Mouse (Mus musculus): ENCODE measurements around the gene Tssk6.

Tssk6 gene

DNA sequence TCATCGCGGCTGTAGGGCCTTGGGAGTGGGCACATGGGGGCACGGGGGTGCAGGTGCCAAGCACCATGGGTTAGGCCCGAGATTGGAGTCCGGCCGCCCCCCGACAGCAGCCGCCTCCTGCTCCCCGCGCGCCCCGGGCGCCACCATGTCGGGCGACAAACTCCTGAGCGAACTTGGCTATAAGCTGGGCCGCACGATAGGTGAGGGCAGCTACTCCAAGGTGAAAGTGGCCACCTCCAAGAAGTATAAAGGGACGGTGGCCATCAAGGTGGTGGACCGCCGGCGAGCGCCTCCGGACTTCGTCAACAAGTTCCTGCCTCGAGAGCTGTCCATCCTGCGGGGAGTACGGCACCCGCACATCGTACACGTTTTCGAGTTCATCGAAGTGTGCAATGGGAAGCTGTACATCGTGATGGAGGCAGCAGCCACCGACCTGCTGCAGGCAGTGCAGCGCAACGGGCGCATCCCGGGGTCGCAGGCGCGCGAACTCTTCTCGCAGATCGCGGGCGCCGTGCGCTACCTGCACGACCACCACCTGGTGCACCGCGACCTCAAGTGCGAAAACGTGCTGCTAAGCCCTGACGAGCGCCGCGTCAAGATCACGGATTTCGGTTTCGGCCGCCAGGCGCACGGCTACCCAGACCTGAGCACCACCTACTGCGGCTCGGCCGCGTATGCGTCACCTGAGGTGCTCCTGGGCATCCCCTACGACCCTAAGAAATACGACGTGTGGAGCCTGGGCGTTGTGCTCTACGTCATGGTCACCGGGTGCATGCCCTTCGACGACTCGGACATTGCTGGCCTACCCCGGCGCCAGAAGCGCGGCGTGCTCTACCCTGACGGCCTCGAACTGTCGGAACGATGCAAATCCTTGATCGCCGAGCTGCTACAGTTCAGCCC, at the start of gene Tssk6, which contains the start of the genes Ndufa13 and Yjefn3:
Tssk6 (plus strand) TSS at position 22 of the 900 bp plus-strand sequence.
Ndufa13 (minus strand) TSS at position 396 of the 900 bp plus-strand sequence.
Yjefn3 (minus strand) TSS at position 550 of the 900 bp plus-strand sequence.
- DNase-seq (ENCODE audit: low spot score) = no peak

- DNase-seq (ENCODE audit: low spot score) = no peak
Observed at GRCm38 (mm10) chr8:69853869-69854268, 48.1 kb upstream of the Tssk6 start.

DNA sequence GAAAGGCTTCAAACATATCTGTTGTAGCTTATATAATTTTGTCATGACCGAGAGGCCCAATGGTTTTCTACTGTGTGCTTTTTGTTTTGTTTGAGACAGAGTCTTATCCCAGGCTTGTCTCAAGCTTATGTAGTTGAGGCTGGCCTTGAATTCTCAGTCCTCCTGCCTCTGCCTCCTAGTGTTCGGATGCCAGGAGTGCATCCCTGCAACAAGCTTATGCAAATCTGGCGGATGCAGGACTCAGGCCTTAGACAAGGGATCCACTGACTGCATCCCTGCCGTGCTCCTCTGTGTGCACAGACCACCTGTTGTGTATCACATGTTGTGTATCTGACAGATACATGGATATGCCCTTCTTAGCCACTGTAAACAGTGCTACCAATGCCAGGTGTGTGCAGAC, 41.2 kb upstream of the Tssk6 start:
- no peak for DNase-seq (ENCODE audit: low spot score)

GRCm38 (mm10) chr8:69861251-69861650, 40.7 kb upstream of the Tssk6 start:
- no peak for DNase-seq (ENCODE audit: low spot score)

- DNase-seq (ENCODE audit: low spot score) = no peak
Observed at GRCm38 (mm10) chr8:69863387-69864020, 38.5 kb upstream of the Tssk6 start.

DNA sequence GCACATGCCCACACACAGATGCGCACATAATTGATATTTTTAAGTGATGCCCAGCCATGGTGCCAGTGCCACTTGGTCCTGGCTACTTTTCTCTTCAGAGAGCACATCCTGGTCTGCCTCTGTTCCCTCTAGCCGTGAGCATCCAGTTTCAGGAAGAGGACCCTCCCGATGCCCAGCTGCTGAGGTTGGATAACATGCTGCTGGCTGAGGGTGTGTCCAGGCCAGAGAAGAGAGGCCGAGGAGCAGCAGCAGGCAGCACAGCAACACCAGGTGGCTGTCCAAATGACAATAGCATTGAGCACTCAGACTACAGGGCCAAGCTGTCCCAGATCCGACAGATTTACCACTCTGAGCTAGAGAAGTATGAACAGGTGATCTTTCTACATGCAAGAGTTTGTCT, 37.8 kb upstream of the Tssk6 start:
- no peak for DNase-seq (ENCODE audit: low spot score)

DNA sequence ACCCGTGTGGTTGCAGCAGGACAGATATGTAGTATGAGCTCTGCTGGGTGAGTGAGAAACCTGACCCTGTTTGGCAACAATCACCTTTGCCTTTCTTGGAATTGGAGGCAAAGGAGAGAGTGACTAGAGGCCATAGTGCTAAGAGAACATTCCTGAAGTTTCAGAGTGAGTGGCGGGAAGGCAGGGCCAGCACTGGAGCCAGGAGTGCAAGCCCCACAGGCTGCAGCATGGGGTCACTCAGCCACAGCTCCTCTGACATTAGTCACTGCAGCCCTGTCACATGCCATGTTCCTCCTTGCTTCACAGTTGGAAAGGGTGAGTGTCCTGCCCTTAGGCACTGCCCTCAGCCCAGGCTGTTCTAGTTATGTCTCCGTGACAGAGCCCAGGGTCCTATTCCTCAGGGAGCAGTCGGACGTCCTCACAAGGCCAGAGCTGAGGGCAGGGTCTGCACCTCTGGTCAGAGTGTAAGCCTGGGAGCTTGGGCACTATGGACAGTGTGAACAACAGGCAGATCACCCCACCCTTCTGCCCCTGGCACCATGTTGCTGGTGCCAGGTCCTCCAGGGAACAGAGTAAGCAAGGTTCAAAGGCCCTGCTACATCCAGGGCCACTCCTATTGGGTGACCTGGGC, 34.2 kb upstream of the Tssk6 start:
- no peak for DNase-seq (ENCODE audit: low spot score)

- DNase-seq (ENCODE audit: low spot score) = no peak
Observed at GRCm38 (mm10) chr8:69870003-69870765, 31.8 kb upstream of the Tssk6 start.

DNA sequence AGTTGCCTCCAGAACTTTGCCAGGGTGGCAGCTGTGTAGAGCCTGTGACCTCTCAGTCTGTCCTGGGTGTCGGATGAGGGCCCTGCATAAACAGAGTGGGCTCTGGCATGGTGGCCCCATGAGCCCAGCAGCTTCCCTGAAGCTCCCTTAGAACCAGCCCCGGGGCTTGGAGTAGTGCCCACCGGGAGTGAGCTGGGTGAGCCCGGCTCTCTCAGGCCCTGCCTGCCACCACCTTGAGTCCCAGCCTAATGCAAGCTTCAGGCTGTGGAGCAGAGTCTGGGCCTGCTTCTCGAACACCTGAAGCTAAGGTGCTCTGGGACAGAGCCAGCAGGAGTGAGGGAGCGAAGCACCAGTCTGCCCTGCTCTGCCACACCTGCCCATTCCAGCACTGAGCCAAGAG, 31.1 kb upstream of the Tssk6 start:
- no peak for DNase-seq (ENCODE audit: low spot score)

DNA sequence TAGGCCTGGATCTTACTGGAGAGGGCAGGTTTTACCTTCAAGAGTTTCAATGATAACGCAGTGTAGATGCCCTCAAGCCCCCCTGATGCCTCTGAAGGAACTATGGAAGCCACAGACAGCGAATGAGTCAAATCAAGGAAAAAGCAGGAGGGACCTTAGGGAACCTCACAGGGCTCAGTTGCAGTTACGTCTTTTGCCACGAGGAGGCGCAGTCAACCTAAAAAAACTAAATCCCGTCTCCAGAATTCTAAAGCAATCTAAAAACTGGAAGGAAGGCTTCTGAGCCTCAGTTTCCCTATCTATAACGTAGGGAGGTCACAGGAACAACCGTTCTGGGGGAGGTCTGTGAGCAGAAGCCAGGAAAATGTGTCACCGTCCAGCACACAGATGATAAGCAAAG, 27.8 kb upstream of the Tssk6 start:
- no peak for DNase-seq (ENCODE audit: low spot score)

GRCm38 (mm10) chr8:69874654-69875053, 27.3 kb upstream of the Tssk6 start:
- no peak for DNase-seq (ENCODE audit: low spot score)

GRCm38 (mm10) chr8:69876097-69876496, 25.9 kb upstream of the Tssk6 start:
- DNase-seq (ENCODE audit: low spot score) = no peak

DNA sequence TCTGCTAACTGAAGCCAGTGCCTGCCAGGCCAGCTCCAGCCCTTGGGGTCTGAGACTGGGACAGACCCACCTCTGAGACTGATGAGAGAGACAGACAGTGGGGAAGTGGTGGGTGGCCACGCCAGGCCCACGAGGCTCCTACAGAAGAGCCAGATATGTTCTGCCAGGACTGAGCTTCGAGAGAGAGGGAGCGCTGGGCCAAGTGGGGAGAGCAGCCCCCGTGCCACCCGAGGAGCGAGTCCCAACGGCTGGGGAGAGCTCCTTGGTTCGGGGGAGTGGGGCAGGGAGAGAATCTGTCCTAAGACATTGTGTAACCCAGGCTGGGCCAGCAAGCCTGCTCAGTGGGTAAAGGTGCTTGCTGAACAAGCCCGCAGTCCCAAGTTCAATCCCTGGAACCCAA, 25.0 kb upstream of the Tssk6 start:
- no peak for DNase-seq (ENCODE audit: low spot score)

- DNase-seq (ENCODE audit: low spot score) = no peak
Observed at GRCm38 (mm10) chr8:69877396-69877795, 24.6 kb upstream of the Tssk6 start.

GRCm38 (mm10) chr8:69877992-69878391, 24.0 kb upstream of the Tssk6 start:
- DNase-seq (ENCODE audit: low spot score) = no peak

DNA sequence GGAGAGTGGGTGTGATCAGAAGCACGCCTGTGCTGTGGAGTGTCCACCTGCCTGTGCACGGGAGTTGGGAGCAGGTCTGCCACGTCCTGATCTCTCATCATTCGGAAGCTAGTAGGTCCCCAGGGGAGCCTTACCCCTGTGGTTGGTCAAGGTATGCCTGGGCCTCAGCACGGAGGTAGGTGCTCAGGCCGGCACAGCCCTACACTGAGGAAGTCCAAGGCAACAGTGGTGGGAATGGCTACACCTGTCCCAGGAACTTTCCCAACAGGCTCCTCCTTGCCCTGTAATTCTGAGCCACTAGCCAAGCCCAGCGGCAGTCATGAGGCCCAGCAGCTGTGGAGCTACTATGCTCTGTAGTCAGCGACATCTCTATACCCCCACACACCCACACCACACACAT, 22.3 kb upstream of the Tssk6 start:
- no peak for DNase-seq (ENCODE audit: low spot score)

GRCm38 (mm10) chr8:69880841-69881240, 21.1 kb upstream of the Tssk6 start:
- no peak for DNase-seq (ENCODE audit: low spot score)

DNA sequence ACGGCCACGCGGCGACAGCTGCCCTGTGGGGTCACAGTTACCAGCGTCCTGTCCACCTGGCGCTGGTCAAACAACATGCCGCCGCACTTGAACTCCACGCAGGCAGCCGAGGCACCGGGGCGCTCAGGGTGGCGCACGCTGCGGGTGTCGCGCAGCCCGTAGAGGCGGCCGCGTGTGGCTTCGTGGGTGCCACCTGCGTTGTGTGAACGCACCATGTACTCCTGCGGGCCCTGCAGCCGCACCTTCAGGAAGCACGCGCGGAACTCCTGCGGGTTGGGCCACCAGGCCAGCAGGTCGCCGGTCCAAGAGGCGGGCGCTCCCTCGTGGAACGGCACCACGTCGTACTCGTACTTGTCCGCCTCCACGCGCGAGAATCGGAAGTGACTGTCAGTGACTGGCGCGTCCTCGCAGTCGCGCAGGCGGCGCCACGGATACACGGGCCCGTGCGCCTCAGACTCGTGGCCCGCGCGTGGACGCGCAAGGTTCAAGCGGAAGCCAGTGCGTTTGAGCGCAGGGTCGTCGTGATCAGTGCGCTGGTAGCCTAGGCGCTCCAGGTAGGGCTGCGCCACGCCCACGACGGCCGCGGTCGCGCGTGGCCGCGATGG, 20.6 kb upstream of the Tssk6 start:
- DNase-seq (ENCODE audit: low spot score) = no peak

DNA sequence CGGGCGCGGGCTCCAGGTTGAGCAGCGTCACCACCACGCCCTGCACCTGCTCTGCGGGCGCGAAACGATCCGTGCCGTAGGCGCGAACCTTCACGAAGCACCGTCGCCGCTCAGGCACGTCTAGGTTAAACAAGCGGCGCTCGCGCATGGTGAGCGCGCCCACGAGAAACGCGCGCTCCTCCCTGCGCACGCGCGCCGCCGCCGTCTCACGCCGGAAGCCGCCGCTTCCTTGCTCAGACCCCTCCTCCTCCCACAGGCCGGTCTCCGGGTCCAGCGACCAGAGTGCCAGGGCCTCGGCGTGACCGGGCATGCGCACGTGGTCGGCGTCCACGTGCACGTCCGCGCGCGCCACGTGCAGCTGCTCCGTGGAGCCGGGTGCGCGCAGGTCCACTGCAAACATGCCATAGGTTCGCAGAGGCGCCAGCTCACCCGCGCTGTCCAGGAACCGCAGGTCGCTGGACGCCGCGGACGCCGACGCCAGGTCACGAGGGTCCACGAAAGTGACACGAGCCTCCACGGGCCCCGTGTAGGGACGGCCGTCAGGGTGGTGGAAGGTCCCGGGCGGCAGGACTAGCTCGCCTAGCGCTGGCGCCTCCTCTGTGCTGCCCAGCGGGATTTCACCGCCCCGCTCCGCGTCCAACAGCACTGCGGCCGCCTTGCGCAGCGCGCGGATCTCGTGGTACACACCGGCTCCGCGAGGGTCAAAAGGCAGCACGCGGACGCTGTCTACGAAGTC, 19.8 kb upstream of the Tssk6 start:
- DNase-seq (ENCODE audit: low spot score) = peak; percentile 38

DNA sequence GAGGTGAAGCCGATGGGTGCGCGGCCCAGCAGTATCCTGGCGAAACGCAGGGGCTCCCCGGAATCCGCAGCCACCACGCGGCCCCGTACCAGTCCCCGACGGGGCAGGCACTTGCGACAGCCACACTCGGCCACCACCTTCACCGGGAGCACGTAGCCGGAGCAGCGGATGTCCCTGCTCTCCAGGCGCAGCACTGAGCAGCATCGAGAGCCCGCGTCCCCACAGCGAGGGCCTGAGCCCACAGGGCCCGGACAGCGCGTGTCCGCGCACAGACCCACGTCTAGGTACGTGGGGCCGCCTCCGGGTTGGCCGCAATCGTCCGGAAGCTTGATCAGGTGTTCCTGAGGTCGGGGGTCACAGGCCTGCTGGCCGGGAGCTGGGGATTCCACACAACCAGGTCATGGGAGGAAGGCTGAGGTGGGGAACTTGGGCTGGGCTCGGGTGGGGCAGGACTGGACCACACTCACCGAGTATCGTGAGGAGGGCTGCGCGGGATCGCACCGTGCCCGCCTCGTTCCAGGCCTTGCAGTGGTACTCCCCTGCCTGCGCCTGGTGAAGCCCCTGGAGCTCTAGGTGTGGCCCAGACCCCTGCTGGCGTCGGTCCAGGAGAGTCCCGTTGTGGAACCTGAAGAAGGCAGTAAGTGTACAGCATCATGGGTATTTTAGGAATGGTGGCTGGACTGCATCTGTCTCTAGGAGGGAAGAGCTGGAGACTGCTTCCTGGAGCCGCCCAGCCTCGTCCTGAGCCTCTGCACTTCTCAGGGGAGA, 19.0 kb upstream of the Tssk6 start:
- no peak for DNase-seq (ENCODE audit: low spot score)
